Mouse (Mus musculus) heart, embryonic 14.5 days (tissue): ENCODE measurements at regions not wholly inside any gene's neighbourhood (a gene's known extent, or its start where the extent isn't known, plus 50 kb on each side); places are given as distances from the start of the nearest gene placed in this dataset.

Source experiments
- ATAC-seq: fragments of 200-750 bp; cut with Nextera tagmentation; 2 replicates; pipeline ENCODE4 v1.8.0; 2017; ENCODE audit warnings: low read depth, moderate TSS enrichment; ENCODE audit not compliant: insufficient number of reproducible peaks, insufficient read depth, low FRiP score
- H3K27ac ChIP-seq, 2 experiments: fragments of 200-500 bp in 1 of 2; fragments of 300-500 bp in 1 of 2; sonication (generic) in 1 of 2; replicated peaks in 1 of 2; 2 replicates each; pipeline ENCODE4 v1.5.1; 2012 to 2014; ENCODE audit warnings: low read depth in 2 of 2, low read length in 2 of 2, control low read depth in 1 of 2, mild to moderate bottlenecking in 1 of 2, mixed read lengths in 1 of 2; ENCODE audit not compliant: control insufficient read depth in 1 of 2, insufficient read depth in 1 of 2
- H3K27me3 ChIP-seq: fragments of 300-500 bp; sonication (generic); 2 replicates; pipeline ENCODE4 v1.6.1; 2014; ENCODE audit warnings: mild to moderate bottlenecking, low read length, control low read depth; ENCODE audit not compliant: control insufficient read depth, insufficient read depth
- H3K36me3 ChIP-seq: fragments of 300-500 bp; sonication (generic); 2 replicates; pipeline ENCODE4 v1.6.1; 2014; ENCODE audit warnings: mild to moderate bottlenecking, control low read depth, low read length, mixed read lengths; ENCODE audit not compliant: control insufficient read depth, insufficient read depth
- H3K4me1 ChIP-seq, 2 experiments: fragments of 200-500 bp in 1 of 2; fragments of 300-500 bp in 1 of 2; sonication (generic) in 1 of 2; 2 replicates each; pipeline ENCODE4 v1.6.1; 2012 to 2014; ENCODE audit warnings: low read length in 2 of 2, control low read depth in 1 of 2, mixed read lengths in 1 of 2; ENCODE audit not compliant: control insufficient read depth in 2 of 2, insufficient read depth in 2 of 2
- H3K4me2 ChIP-seq: fragments of 300-500 bp; sonication (generic); 2 replicates; pipeline ENCODE4 v1.6.1; 2014; ENCODE audit warnings: mild to moderate bottlenecking, low read length
- H3K4me3 ChIP-seq, 2 experiments: fragments of 200-500 bp in 1 of 2; fragments of 300-500 bp in 1 of 2; sonication (generic) in 1 of 2; 2 replicates each; pipeline ENCODE4 v1.5.1; 2012 to 2014; ENCODE audit warnings: low read length in 2 of 2, mild to moderate bottlenecking in 2 of 2, control low read depth in 1 of 2, low read depth in 1 of 2, moderate library complexity in 1 of 2; ENCODE audit not compliant: control insufficient read depth in 1 of 2, insufficient read depth in 1 of 2
- H3K9ac ChIP-seq: fragments of 300-500 bp; sonication (generic); 2 replicates; pipeline ENCODE4 v1.6.1; 2014; ENCODE audit warnings: mild to moderate bottlenecking, low read length
- H3K9me3 ChIP-seq: fragments of 300-500 bp; sonication (generic); 2 replicates; pipeline ENCODE4 v1.6.1; 2016; ENCODE audit warnings: low read length, control low read depth; ENCODE audit not compliant: control insufficient read depth
- WGBS: fragments of 180-500 bp; shearing (Covaris S2); extraction: QIAGEN DNeasy Blood & Tissue Kit; methylation state at CpG from one replicate; pipeline ENCODE4 v1.1.7; 2014; 5-methylcytosine and 5-hydroxymethylcytosine counted together

DNA sequence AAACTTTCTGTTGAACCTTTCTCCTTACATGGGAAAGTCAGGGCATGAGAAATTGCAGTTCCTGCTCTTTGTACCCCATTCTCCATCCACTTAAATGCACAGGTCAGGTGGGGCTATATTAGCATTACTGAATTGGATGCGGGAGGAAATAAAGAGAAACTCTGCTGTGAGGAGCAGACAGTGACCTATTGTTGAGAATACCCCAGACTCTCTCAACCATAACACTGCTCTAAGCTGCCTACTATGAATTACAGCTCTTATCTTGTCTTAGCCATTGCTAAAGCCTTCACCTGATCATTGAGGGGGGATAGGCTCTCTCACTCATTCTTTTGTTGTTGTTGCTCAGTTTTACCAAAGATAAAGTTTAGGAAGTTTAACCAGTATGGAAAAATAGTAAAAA lies 126.4 kb downstream of the 4930544G11Rik start:
- Histone ChIP-seq H3K27ac (no peak overlapping the region), H3K4me1 (peaks cover 0 to 2% of the 10 kb centered on the region in 2 experiments; a peak in 1 of 4 replicates), H3K4me2 (no peak overlapping the region), H3K9ac (no peak overlapping the region), H3K27me3 (no peaks in the 10 kb centered on the region), H3K9me3 (no peaks in the 10 kb centered on the region), H3K4me3 (no peak overlapping the region), H3K36me3 (no peaks in the 10 kb centered on the region)
- 91% methylated on average over 1 of the region's 1 CpGs for WGBS
- ATAC-seq = no peak

- no peaks in the 10 kb centered on the region for H3K4me1 ChIP-seq
- ATAC-seq = no peak
- no peak overlapping the region for H3K27ac ChIP-seq
- H3K4me2 ChIP-seq = no peak overlapping the region
- WGBS = 47% methylated on average over 3 of the region's 3 CpGs
- no peaks in the 10 kb centered on the region for H3K9me3 ChIP-seq
- no peaks in the 10 kb centered on the region for H3K36me3 ChIP-seq
- H3K9ac ChIP-seq = no peak overlapping the region
- no peaks in the 10 kb centered on the region for H3K27me3 ChIP-seq
- no peak overlapping the region for H3K4me3 ChIP-seq
Measured at GRCm38 (mm10) chr6:66101555-66102071, 149.2 kb downstream of the 4930544G11Rik start.

DNA sequence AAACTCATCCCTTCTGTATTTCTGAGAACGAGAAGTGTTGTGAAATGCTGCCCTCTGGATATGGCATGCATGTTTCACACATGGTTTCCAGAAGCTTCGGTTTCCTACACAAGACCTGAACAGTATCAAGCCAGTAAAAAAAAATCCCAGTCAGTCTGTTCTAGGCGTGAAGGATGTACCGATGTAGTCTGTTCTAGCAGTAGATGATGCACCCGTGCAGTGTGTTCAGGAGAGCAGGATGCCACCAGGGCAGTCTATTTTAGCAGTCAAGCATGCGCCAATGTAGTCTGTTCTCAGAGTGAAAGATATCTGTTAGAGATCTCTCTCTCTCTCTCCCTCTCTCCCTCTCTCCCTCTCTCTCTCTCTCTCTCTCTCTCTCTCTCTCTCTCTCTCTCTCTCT lies 162.0 kb downstream of the 4930544G11Rik start:
- no peaks in the 10 kb centered on the region for H3K4me1 ChIP-seq
- ATAC-seq = no peak
- no peak overlapping the region for H3K27ac ChIP-seq
- no peak overlapping the region for H3K4me2 ChIP-seq
- WGBS = 81% methylated on average over 6 of the region's 6 CpGs
- H3K27me3 ChIP-seq = no peaks in the 10 kb centered on the region
- H3K9ac ChIP-seq = no peak overlapping the region
- no peaks in the 10 kb centered on the region for H3K36me3 ChIP-seq
- no peaks in the 10 kb centered on the region for H3K9me3 ChIP-seq
- no peak overlapping the region for H3K4me3 ChIP-seq

DNA sequence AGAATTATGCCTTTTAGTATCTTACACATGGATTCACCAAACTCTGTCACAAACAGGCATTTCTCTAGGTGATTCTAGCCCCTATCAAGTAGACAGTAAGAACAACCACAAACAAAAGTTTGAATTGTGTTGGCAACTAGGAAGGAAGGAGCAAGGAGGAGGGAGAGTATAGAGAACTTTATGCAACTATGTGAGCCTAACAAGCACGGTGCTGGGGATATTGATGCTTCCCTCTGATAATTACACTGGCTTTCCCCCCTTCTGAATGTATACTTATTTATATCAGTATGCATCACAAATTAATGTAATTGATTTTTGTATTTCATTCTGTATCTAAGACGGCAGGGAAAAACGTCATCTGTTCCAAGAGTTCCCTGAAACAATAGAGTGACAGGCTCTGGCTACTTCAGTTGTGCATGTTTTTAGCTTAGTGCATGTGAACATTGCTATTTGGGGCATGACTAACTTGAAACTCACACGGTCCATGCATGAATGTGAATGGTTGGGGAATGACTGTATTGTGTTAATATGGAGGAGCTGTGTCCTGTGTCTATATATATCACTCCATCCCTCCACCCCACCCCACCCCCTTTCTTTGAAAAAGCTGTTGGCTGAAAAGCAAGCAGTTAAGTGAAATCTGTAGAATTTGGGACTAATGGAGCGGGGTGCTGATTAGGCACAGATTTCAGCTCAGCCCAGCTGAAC lies 169.2 kb downstream of the 4930544G11Rik start:
- H3K36me3 ChIP-seq = no peaks in the 10 kb centered on the region
- H3K27ac ChIP-seq = 0 out of 4 replicates have a peak overlapping the region, but pooled peaks of 1 of the 2 experiments have one; percentile 9
- no peaks in the 10 kb centered on the region for H3K9me3 ChIP-seq
- no peaks in the 10 kb centered on the region for H3K27me3 ChIP-seq
- 52% methylated on average over 5 of the region's 5 CpGs for WGBS
- no peak overlapping the region for H3K4me2 ChIP-seq
- H3K4me3 ChIP-seq = no peak overlapping the region
- peaks cover 6 to 10% of the 10 kb centered on the region in 2 experiments; a peak in 3 of 4 replicates for H3K4me1 ChIP-seq
- ATAC-seq = no peak
- no peak overlapping the region for H3K9ac ChIP-seq

- 84% methylated on average over 1 of the region's 1 CpGs for WGBS
- Histone ChIP-seq H3K4me3 (no peak overlapping the region), H3K27me3 (no peaks in the 10 kb centered on the region), H3K9me3 (no peaks in the 10 kb centered on the region), H3K36me3 (no peaks in the 10 kb centered on the region), H3K27ac (no peak overlapping the region), H3K4me1 (peaks cover 6 to 10% of the 10 kb centered on the region in 2 experiments; a peak in 3 of 4 replicates), H3K9ac (no peak overlapping the region), H3K4me2 (no peak overlapping the region)
- no peak for ATAC-seq
Measured at GRCm38 (mm10) chr6:66124292-66124691, 171.9 kb downstream of the 4930544G11Rik start.

DNA sequence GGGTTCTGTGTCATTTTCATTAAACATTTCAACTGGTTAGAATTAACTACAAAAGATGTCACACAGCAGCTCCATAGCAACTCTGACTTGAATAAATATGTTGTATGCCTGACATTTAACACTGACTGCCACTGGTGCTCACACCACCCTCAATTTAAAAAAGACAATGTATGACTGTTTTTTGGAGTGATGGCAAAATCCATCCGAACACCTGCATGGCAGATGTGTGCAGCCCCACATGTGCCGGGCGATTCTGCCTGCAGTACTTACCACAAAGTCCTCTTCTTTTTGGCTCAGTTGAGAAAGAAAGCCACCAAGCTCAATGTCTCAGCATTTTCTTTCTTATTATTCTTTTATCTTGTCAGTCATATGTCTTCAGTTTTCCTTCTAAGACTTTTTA lies 199.4 kb downstream of the 4930544G11Rik start:
- H3K4me3 ChIP-seq = no peak overlapping the region
- no peaks in the 10 kb centered on the region for H3K9me3 ChIP-seq
- ATAC-seq = no peak
- no peak overlapping the region for H3K4me2 ChIP-seq
- no peaks in the 10 kb centered on the region for H3K36me3 ChIP-seq
- no peaks in the 10 kb centered on the region for H3K4me1 ChIP-seq
- no peak overlapping the region for H3K27ac ChIP-seq
- 88% methylated on average over 3 of the region's 3 CpGs for WGBS
- H3K9ac ChIP-seq = no peak overlapping the region
- no peaks in the 10 kb centered on the region for H3K27me3 ChIP-seq

- Histone ChIP-seq H3K9ac (no peak overlapping the region), H3K27ac (no peak overlapping the region), H3K27me3 (no peaks in the 10 kb centered on the region), H3K4me3 (no peak overlapping the region), H3K4me1 (no peaks in the 10 kb centered on the region), H3K9me3 (no peaks in the 10 kb centered on the region), H3K4me2 (no peak overlapping the region), H3K36me3 (no peaks in the 10 kb centered on the region)
- no peak for ATAC-seq
- WGBS = 84% methylated on average over 2 of the region's 2 CpGs
Measured at GRCm38 (mm10) chr6:66154831-66155230, 202.4 kb downstream of the 4930544G11Rik start.

DNA sequence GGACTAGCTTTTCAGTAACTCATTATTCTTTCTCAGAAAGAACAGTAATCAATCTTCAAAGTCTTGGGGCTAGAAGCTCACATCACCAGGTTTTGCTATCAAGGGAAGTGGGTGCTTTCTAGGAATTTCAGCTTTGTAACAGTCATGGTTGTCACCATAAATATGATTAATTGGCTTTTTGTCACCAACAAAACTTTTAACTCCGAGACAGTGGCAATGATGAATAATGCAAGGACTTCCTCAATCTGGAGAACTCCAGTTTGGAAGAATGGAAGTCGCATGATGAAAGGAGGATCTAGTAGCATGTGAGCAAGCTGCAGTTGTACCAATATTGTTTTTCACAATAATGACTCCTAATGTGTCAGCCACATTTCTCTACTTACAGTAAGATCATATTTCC lies 208.4 kb downstream of the 4930544G11Rik start:
- H3K4me3 ChIP-seq = no peak overlapping the region
- WGBS = 74% methylated on average over 2 of the region's 2 CpGs
- no peaks in the 10 kb centered on the region for H3K9me3 ChIP-seq

More for the DNA sequence above, 208.4 kb downstream of the 4930544G11Rik start:
- H3K4me1 ChIP-seq = no peaks in the 10 kb centered on the region
- no peak for ATAC-seq
- H3K27me3 ChIP-seq = no peaks in the 10 kb centered on the region
- no peak overlapping the region for H3K27ac ChIP-seq
- H3K4me2 ChIP-seq = no peak overlapping the region
- no peak overlapping the region for H3K9ac ChIP-seq
- no peaks in the 10 kb centered on the region for H3K36me3 ChIP-seq
